Mouse (Mus musculus) kidney, embryonic 14.5 days (tissue): ENCODE data around the gene Srarp. TPM values are rescaled to one million over a fixed set of nuclear protein-coding genes. Genes with fewer than 3 reads are reported as not detected.

Experiments used
- ATAC-seq: fragments of 200-750 bp; cut with Nextera tagmentation; 2 replicates; pipeline ENCODE4 v1.8.0; 2017; ENCODE audit warnings: moderate number of reproducible peaks, mild to moderate bottlenecking, moderate TSS enrichment, moderate library complexity; ENCODE audit not compliant: low FRiP score, low TSS enrichment
- H3K27ac ChIP-seq: fragments of 300-500 bp; sonication (generic); 2 replicates; pipeline ENCODE4 v1.5.1; 2014; ENCODE audit warnings: low read depth, mild to moderate bottlenecking, low read length, moderate library complexity, mixed read lengths
- H3K27me3 ChIP-seq: fragments of 300-500 bp; sonication (generic); 2 replicates; pipeline ENCODE4 v1.6.1; 2014; ENCODE audit warnings: mild to moderate bottlenecking, low read length; ENCODE audit not compliant: control insufficient read depth, insufficient read depth
- H3K36me3 ChIP-seq: fragments of 300-500 bp; sonication (generic); 2 replicates; pipeline ENCODE4 v1.6.1; 2014; ENCODE audit warnings: low read length, mixed read lengths; ENCODE audit not compliant: control insufficient read depth, insufficient read depth
- H3K4me1 ChIP-seq: fragments of 300-500 bp; sonication (generic); 2 replicates; pipeline ENCODE4 v1.6.1; 2014; ENCODE audit warnings: low read length, mixed read lengths; ENCODE audit not compliant: control insufficient read depth, insufficient read depth
- H3K4me2 ChIP-seq: fragments of 300-500 bp; sonication (generic); replicated peaks from 2 replicates; pipeline ENCODE4 v1.6.1; 2014; ENCODE audit warnings: low read depth, mild to moderate bottlenecking, low read length
- H3K4me3 ChIP-seq: fragments of 300-500 bp; sonication (generic); 2 replicates; pipeline ENCODE4 v1.5.1; 2014; ENCODE audit warnings: mild to moderate bottlenecking, low read length
- H3K9ac ChIP-seq: fragments of 300-500 bp; sonication (generic); 2 replicates; pipeline ENCODE4 v1.6.1; 2014; ENCODE audit warnings: low read depth, mild to moderate bottlenecking, low read length, moderate library complexity
- H3K9me3 ChIP-seq: fragments of 300-500 bp; sonication (generic); 2 replicates; pipeline ENCODE4 v1.6.1; 2016; ENCODE audit warnings: low read length; ENCODE audit not compliant: control insufficient read depth
- WGBS: fragments of 180-500 bp; shearing (Covaris S2); extraction: QIAGEN DNeasy Blood & Tissue Kit; methylation state at CpG from one replicate; pipeline ENCODE4 v1.1.7; 2014; 5-methylcytosine and 5-hydroxymethylcytosine counted together
- polyA plus RNA-seq: library from polyadenylated mRNA; unstranded; fragments of >200 nt; fragmentation: Nextera tagmentation; extraction: Ambion mirVana; gene quantifications from 2 replicates; pipeline ENCODE4 v1.2.1, GENCODE M21; 2014

The Srarp gene
- polyA plus RNA-seq, 1 experiment from 2014 or later, result not detected

GRCm38 (mm10) chr4:141423288-141423687 is 12.6 kb downstream of the Srarp start:
- no peak for ATAC-seq
- Histone ChIP-seq H3K4me2 (no peak overlapping the region), H3K27me3 (no peaks in the 10 kb centered on the region), H3K9me3 (no peaks in the 10 kb centered on the region), H3K4me1 (peaks cover 22% of the 10 kb centered on the region), H3K9ac (no peak overlapping the region), H3K36me3 (no peaks in the 10 kb centered on the region), H3K4me3 (no peak overlapping the region), H3K27ac (no peak overlapping the region)
- WGBS, result 93% methylated on average over 4 of the region's 5 CpGs

GRCm38 (mm10) chr4:141422841-141423240 is 13.1 kb downstream of the Srarp start:
- no peak overlapping the region for H3K4me3 ChIP-seq
- no peak overlapping the region for H3K27ac ChIP-seq
- H3K4me1 ChIP-seq, result peaks cover 22% of the 10 kb centered on the region
- H3K9me3 ChIP-seq, result no peaks in the 10 kb centered on the region
- H3K36me3 ChIP-seq, result no peaks in the 10 kb centered on the region
- ATAC-seq, result no peak
- H3K4me2 ChIP-seq, result no peak overlapping the region
- H3K27me3 ChIP-seq, result no peaks in the 10 kb centered on the region
- 85% methylated on average over 5 of the region's 5 CpGs for WGBS
- H3K9ac ChIP-seq, result no peak overlapping the region

- no peak overlapping the region for H3K27ac ChIP-seq
- H3K4me2 ChIP-seq, result no peak overlapping the region
These were observed 14.5 kb downstream of the Srarp start for GRCm38 (mm10) chr4:141421423-141421822.

GRCm38 (mm10) chr4:141420886-141421285 is 15.0 kb downstream of the Srarp start:
- peaks cover 18% of the 10 kb centered on the region for H3K4me1 ChIP-seq
- H3K9ac ChIP-seq, result no peak overlapping the region
- no peak overlapping the region for H3K4me3 ChIP-seq
- ATAC-seq, result no peak
- no peaks in the 10 kb centered on the region for H3K9me3 ChIP-seq
- H3K4me2 ChIP-seq, result no peak overlapping the region
- no peaks in the 10 kb centered on the region for H3K27me3 ChIP-seq
- H3K27ac ChIP-seq, result no peak overlapping the region
- 43% methylated on average over 9 of the region's 9 CpGs for WGBS
- H3K36me3 ChIP-seq, result no peaks in the 10 kb centered on the region

More at GRCm38 (mm10) chr4:141421423-141421822, 14.5 kb downstream of the Srarp start:
- Histone ChIP-seq H3K27me3 (no peaks in the 10 kb centered on the region), H3K9me3 (no peaks in the 10 kb centered on the region), H3K4me1 (peaks cover 22% of the 10 kb centered on the region), H3K36me3 (no peaks in the 10 kb centered on the region), H3K4me3 (no peak overlapping the region), H3K9ac (no peak overlapping the region)
- no peak for ATAC-seq
- WGBS, result 46% methylated on average over 14 of the region's 14 CpGs

GRCm38 (mm10) chr4:141420192-141420829 is 15.6 kb downstream of the Srarp start, which contains the start of gene Hspb7:
Gene Hspb7, plus strand, starts transcription at chr4:141420779.
- Histone ChIP-seq H3K4me1 (peaks cover 15% of the 10 kb centered on the region), H3K9ac (peak within 1 kb of the TSS; percentile 40), H3K4me3 (no peak within 1 kb of the TSS), H3K36me3 (no peaks in the 10 kb centered on the region), H3K27ac (no peak within 1 kb of the TSS), H3K9me3 (no peaks in the 10 kb centered on the region), H3K4me2 (no peak within 1 kb of the TSS), H3K27me3 (no peaks in the 10 kb centered on the region)
- WGBS, result 43% methylated on average over 9 of the region's 9 CpGs
- ATAC-seq, result no peak

GRCm38 (mm10) chr4:141419398-141420191 is 16.3 kb downstream of the Srarp start:
- Histone ChIP-seq H3K9me3 (no peaks in the 10 kb centered on the region), H3K4me1 (peaks cover 15% of the 10 kb centered on the region), H3K27me3 (no peaks in the 10 kb centered on the region), H3K4me3 (no peak overlapping the region), H3K4me2 (no peak overlapping the region), H3K27ac (no peak overlapping the region), H3K9ac (peak overlapping the region; percentile 40), H3K36me3 (no peaks in the 10 kb centered on the region)
- ATAC-seq, result peak; percentile 36; the same call in 1 of the 2 replicates
- WGBS, result 49% methylated on average over 27 of the region's 27 CpGs

- ATAC-seq, result no peak
- no peaks in the 10 kb centered on the region for H3K9me3 ChIP-seq
- no peak within 1 kb of the TSS for H3K27ac ChIP-seq
- H3K36me3 ChIP-seq, result no peaks in the 10 kb centered on the region
- no peak within 1 kb of the TSS for H3K4me3 ChIP-seq
- WGBS, result 68% methylated on average over 7 of the region's 7 CpGs
- no peak within 1 kb of the TSS for H3K9ac ChIP-seq
- H3K4me2 ChIP-seq, result no peak within 1 kb of the TSS
- H3K27me3 ChIP-seq, result no peaks in the 10 kb centered on the region
- peaks cover 9% of the 10 kb centered on the region for H3K4me1 ChIP-seq
These were observed 20.0 kb downstream of the Srarp start, which contains the start of gene Clcnkb for GRCm38 (mm10) chr4:141415924-141416323. Gene Clcnkb, minus strand, starts transcription at chr4:141416014.

GRCm38 (mm10) chr4:141411430-141411992 is 24.4 kb downstream of the Srarp start:
- WGBS, result 18% methylated on average over 22 of the region's 22 CpGs
- no peak overlapping the region for H3K27ac ChIP-seq
- H3K4me2 ChIP-seq, result no peak overlapping the region
- no peaks in the 10 kb centered on the region for H3K27me3 ChIP-seq
- no peaks in the 10 kb centered on the region for H3K4me1 ChIP-seq
- no peak overlapping the region for H3K4me3 ChIP-seq
- H3K36me3 ChIP-seq, result no peaks in the 10 kb centered on the region
- H3K9me3 ChIP-seq, result no peaks in the 10 kb centered on the region
- no peak for ATAC-seq
- no peak overlapping the region for H3K9ac ChIP-seq

- Histone ChIP-seq H3K4me1 (peaks cover 4% of the 10 kb centered on the region; the same call in 1 of the 2 replicates), H3K36me3 (no peaks in the 10 kb centered on the region), H3K27ac (no peak overlapping the region), H3K4me2 (no peak overlapping the region), H3K27me3 (no peaks in the 10 kb centered on the region; the same call in 1 of the 2 replicates), H3K9me3 (no peaks in the 10 kb centered on the region), H3K9ac (no peak overlapping the region), H3K4me3 (no peak overlapping the region)
- no peak for ATAC-seq
- WGBS, result 97% methylated on average over 3 of the region's 3 CpGs
These were observed 27.3 kb downstream of the Srarp start for GRCm38 (mm10) chr4:141408577-141408976.
